Mouse (Mus musculus): ENCODE results near the gene Nppa. TPM values are rescaled to one million over a fixed set of nuclear protein-coding genes. Genes with fewer than 3 reads are reported as not detected.
"Not testable (repeated sequence)": the region's sequence is repeated elsewhere in the genome, so short reads cannot be mapped to it uniquely, and the experiment has no call there.

Nppa gene
- polyA plus RNA-seq, 1 experiment from 2014 or later = 19.5 TPM

DNA sequence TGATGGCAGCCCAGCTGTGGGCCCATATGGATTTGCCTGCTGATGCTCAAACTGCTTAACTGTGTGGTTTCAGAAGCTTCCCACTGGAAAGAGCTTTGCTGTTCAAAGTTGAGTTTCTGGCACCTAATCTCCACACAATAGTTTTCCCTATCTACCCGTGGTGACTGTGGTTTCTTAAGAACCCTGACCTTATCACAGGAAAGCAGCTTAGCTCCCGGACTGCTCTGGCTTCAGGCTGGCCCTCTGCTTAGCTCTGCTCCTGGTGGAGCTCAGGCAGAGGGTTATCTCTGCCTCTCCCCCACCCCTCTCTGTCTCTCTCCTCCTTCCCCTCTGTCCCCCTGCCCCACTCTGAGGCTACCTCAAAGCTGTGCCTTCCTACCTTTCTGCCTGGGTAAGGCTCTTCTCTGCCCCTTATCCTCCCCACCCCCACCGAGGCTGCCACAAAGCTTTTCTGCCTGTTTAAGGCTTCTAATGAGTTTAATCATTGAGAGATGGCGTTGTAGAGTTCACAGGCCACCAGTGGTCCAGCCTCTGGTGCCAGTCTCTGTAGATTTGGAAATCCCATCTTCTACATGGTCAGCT lies 46.0 kb downstream of the Nppa start:
- Histone ChIP-seq H3K27ac (replicated peaks; ENCODE audit: low read depth, low read length) (no peak overlapping the region), H3K4me3 (ENCODE audit: low read depth, low read length) (no peak overlapping the region), H3K9ac (replicated peaks; ENCODE audit: low read length) (no peak overlapping the region), H3K9me3 (replicated peaks; ENCODE audit: control insufficient read depth, low read length) (no peaks in the 10 kb centered on the region), H3K4me1 (ENCODE audit: control insufficient read depth, insufficient read depth, low read length) (no peaks in the 10 kb centered on the region), H3K27me3 (ENCODE audit: control insufficient read depth, insufficient read depth, low read length) (no peaks in the 10 kb centered on the region), H3K36me3 (replicated peaks; ENCODE audit: control insufficient read depth, insufficient read depth, low read depth, low read length) (no peaks in the 10 kb centered on the region; the same call in 1 of the 2 replicates), H3K4me2 (ENCODE audit: low read depth, low read length) (no peak overlapping the region)
- no peak for ATAC-seq (replicated peaks; ENCODE audit: insufficient number of reproducible peaks, low FRiP score, low TSS enrichment, low read depth)
- DNase-seq (ENCODE audit: low spot score) = no peak
- WGBS = 67% methylated on average over 4 of the region's 4 CpGs

DNA sequence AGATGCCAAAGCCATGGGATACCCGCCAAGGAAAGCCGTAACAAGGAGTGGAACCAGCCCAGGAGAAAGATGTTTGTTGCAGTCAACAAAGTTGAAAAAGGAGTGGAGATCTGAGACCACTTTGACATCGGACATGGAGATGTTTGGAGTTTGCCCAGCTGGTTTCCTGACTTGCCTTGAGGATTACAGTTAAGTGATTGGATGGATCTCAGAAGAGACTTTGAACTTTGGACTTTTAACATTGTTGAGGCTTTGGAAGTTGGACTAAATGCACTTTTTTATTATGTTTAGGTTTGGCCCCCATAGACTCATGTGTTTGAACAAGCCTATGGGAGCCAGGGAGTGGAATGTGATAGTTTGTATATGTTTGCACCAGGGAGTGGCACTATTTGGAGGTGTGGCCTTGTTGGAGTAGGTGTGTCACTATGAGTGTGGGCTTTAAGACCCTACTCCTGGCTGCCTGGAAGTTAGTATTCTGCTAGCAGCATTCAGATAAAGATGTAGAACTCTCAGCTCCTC lies 49.9 kb downstream of the Nppa start:
- not testable (repeated sequence) for H3K4me3 ChIP-seq (ENCODE audit: low read depth, low read length); H3K9me3 ChIP-seq (replicated peaks; ENCODE audit: control insufficient read depth, low read length); H3K27ac ChIP-seq (replicated peaks; ENCODE audit: low read depth, low read length); H3K4me1 ChIP-seq (ENCODE audit: control insufficient read depth, insufficient read depth, low read length); H3K36me3 ChIP-seq (replicated peaks; ENCODE audit: control insufficient read depth, insufficient read depth, low read depth, low read length); H3K4me2 ChIP-seq (ENCODE audit: low read depth, low read length); ATAC-seq (replicated peaks; ENCODE audit: insufficient number of reproducible peaks, low FRiP score, low TSS enrichment, low read depth); H3K27me3 ChIP-seq (ENCODE audit: control insufficient read depth, insufficient read depth, low read length); DNase-seq (ENCODE audit: low spot score); H3K9ac ChIP-seq (replicated peaks; ENCODE audit: low read length)
- WGBS = 95% methylated on average over 3 of the region's 3 CpGs

DNA sequence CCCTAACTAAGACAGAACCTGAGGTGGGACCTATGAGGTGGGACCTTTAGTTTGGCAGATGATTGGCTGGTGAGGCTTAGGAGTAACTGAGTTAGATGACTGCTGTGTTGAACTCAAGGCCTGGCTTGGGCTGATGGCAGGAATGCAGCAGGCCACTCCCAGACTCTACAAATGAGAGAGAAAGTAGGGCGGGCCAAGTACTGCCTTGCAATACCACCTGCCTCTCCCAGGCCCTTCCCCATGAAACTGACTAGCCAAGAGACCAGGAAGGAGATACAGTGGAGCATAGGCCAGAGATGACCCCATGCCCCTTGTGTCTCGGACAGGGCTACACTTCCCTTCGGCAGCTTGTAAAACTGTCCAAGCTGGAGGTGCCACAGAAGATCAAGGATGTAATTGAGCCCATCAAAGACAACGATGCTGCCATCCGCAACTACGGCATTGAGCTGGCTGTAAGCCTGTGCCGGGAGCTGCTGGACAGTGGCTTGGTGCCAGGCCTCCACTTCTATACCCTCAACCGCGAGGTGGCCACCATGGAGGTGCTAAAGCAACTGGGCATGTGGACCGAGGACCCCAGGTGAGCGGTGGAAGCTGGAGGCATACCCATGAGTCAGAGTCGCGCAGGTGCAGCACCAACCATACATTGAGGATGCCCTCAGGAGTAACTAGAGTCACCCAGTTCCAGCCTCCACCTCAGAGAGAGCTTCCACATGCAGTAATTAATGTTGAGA lies 50.7 kb downstream of the Nppa start:
- H3K27ac ChIP-seq (replicated peaks; ENCODE audit: low read depth, low read length) = no peak overlapping the region
- no peak overlapping the region for H3K4me2 ChIP-seq (ENCODE audit: low read depth, low read length)
- H3K4me3 ChIP-seq (ENCODE audit: low read depth, low read length) = no peak overlapping the region
- WGBS = 96% methylated on average over 13 of the region's 13 CpGs
- DNase-seq (ENCODE audit: low spot score) (no peak), ATAC-seq (replicated peaks; ENCODE audit: insufficient number of reproducible peaks, low FRiP score, low TSS enrichment, low read depth) (no peak)
- peaks cover 7% of the 10 kb centered on the region for H3K36me3 ChIP-seq (replicated peaks; ENCODE audit: control insufficient read depth, insufficient read depth, low read depth, low read length)
- no peaks in the 10 kb centered on the region for H3K27me3 ChIP-seq (ENCODE audit: control insufficient read depth, insufficient read depth, low read length)
- no peak overlapping the region for H3K9ac ChIP-seq (replicated peaks; ENCODE audit: low read length)
- no peaks in the 10 kb centered on the region for H3K9me3 ChIP-seq (replicated peaks; ENCODE audit: control insufficient read depth, low read length)
- no peaks in the 10 kb centered on the region for H3K4me1 ChIP-seq (ENCODE audit: control insufficient read depth, insufficient read depth, low read length)

Other genes starting within 250 kb of the Nppa start
- gene Zfp984, start 190.9 kb upstream of the Nppa start, polyA plus RNA-seq (2014; fragmentation: Nextera tagmentation; extraction: Ambion mirVana) = 10.6 and 11.0 TPM in 2 replicates
- gene Zfp933, start 152.4 kb upstream of the Nppa start, polyA plus RNA-seq (2014; fragmentation: Nextera tagmentation; extraction: Ambion mirVana) = 5.0 and 6.1 TPM in 2 replicates
- 27.6 and 30.0 TPM in 2 replicates for gene Miip, start 131.9 kb upstream of the Nppa start, polyA plus RNA-seq (2014; fragmentation: Nextera tagmentation; extraction: Ambion mirVana)
- gene Fv1, start 131.7 kb upstream of the Nppa start, polyA plus RNA-seq (2014; fragmentation: Nextera tagmentation; extraction: Ambion mirVana) = 14.7 and 15.6 TPM in 2 replicates
- gene Mfn2, start 96.0 kb upstream of the Nppa start, polyA plus RNA-seq (2014; fragmentation: Nextera tagmentation; extraction: Ambion mirVana) = 23.1 and 28.0 TPM in 2 replicates
- gene Plod1, start 64.0 kb upstream of the Nppa start, polyA plus RNA-seq (2014; fragmentation: Nextera tagmentation; extraction: Ambion mirVana) = 32.7 and 36.4 TPM in 2 replicates
- gene 2510039O18Rik, start 59.8 kb upstream of the Nppa start, polyA plus RNA-seq (2014; fragmentation: Nextera tagmentation; extraction: Ambion mirVana) = 14.5 and 15.9 TPM in 2 replicates
- 0.57 and 1.0 TPM in 2 replicates for gene Nppb, start 14.9 kb upstream of the Nppa start, polyA plus RNA-seq (2014; fragmentation: Nextera tagmentation; extraction: Ambion mirVana)
- gene Clcn6, start 38.1 kb downstream of the Nppa start, polyA plus RNA-seq (2014; fragmentation: Nextera tagmentation; extraction: Ambion mirVana) = 8.9 and 9.8 TPM in 2 replicates
- gene Mthfr, start 38.4 kb downstream of the Nppa start, polyA plus RNA-seq (2014; fragmentation: Nextera tagmentation; extraction: Ambion mirVana) = 13.5 and 14.1 TPM in 2 replicates
- gene Agtrap, start 87.3 kb downstream of the Nppa start, polyA plus RNA-seq (2014; fragmentation: Nextera tagmentation; extraction: Ambion mirVana) = 7.0 and 10.3 TPM in 2 replicates
- gene Mad2l2, start 129.7 kb downstream of the Nppa start, polyA plus RNA-seq (2014; fragmentation: Nextera tagmentation; extraction: Ambion mirVana) = 75.3 and 83.4 TPM in 2 replicates
- 1.2 and 2.2 TPM in 2 replicates for gene Draxin, start 130.0 kb downstream of the Nppa start, polyA plus RNA-seq (2014; fragmentation: Nextera tagmentation; extraction: Ambion mirVana)
- 9.8 and 11.3 TPM in 2 replicates for gene Fbxo6, start 151.4 kb downstream of the Nppa start, polyA plus RNA-seq (2014; fragmentation: Nextera tagmentation; extraction: Ambion mirVana)
- gene Fbxo44, start 159.8 kb downstream of the Nppa start, polyA plus RNA-seq (2014; fragmentation: Nextera tagmentation; extraction: Ambion mirVana) = 24.0 and 25.1 TPM in 2 replicates
- 1.5 and 1.9 TPM in 2 replicates for gene Fbxo2, start 159.9 kb downstream of the Nppa start, polyA plus RNA-seq (2014; fragmentation: Nextera tagmentation; extraction: Ambion mirVana)

Data from embryonic facial prominence, embryonic 11.5 days (tissue).